Mouse (Mus musculus) neutrophil, adult 5-6 weeks (primary cell): ENCODE measurements at regions not wholly inside any gene's neighbourhood (a gene's known extent, or its start where the extent isn't known, plus 50 kb on each side); places are given as distances from the start of the nearest gene placed in this dataset.

Experiments used
- ATAC-seq: fragments of 151-379, 151-347 bp; 2 replicates; pipeline ENCODE4 v1.8.0; 2017; ENCODE audit warnings: mild to moderate bottlenecking, moderate TSS enrichment; ENCODE audit not compliant: insufficient number of reproducible peaks, poor library complexity, low FRiP score, severe bottlenecking; ENCODE audit errors: extremely low read depth

DNA sequence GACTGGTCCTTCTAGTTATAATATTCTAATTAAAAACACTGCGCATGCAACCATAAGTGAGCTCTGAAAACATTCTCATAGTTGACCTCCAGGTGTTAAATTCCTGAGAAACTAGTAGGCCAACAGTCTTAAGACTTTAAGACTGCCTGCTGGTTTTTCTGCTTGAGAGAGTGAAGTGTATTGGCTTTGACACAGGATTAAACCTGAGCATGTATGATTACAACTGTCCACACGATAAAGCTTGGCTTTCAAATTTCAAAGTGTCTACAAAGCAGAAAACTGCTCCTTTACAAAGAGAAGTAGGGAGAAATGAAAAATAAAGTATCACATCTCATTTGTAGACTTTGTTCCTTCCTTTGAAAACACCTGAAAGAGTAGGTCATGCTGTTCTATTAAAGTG, 157.7 kb upstream of the Usp25 start:
- ATAC-seq, result no peak

DNA sequence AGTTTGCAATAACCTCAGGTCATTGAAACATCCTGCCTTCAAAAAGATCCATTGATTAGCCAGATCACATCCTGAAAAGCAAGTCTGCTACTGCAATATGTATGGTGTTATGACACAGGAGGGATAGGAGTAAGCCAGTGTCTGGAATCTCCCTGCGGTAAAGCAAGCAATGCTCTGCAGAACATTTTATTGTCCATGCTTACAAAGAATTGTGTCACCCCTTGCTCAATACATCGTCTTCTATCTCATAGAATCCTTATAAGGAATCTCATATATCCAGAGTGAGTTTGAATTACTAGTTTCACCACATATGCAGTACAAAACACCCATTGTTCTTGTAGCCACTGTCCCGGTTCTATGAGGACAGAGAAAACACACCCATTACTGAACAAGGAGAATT, 162.1 kb upstream of the Usp25 start:
- no peak for ATAC-seq

DNA sequence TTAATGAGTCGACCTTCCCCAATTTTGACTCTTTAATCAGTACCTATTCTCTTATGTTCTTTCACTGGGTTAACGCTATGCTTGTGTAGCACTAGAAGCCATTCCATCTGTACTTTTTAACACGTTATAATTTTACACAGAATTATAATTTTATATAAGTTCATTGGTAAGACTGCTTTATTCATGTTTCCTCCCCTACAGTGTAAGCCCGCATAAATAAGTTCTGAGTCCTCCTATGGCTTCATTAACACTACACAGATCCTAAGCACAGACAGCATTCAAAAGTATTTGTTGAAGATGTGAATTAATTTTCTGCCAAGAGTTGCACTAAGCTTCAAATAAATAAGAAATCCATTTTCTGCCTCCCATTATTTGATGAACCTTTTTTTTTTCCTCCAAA, 176.1 kb upstream of the Usp25 start:
- ATAC-seq, result no peak

DNA sequence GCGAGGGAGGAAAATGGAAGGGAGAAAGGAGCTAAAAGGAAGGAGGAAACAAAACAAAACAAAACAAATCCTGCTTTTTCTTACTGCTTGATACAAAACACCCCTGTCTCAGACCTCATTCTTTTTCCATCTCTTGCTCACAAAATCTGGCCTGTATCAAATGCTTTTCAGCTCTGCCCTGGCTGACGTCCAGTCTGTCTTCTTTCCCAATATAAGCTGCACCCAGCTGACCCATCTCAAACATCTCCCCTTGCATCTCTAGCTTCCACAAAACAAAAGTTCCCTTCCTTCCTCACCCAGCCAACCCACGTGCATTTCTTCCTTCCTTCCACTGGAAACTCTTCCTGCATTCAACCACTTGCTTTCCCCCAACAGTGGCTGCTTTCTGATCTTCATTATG, 183.1 kb upstream of the Usp25 start:
- ATAC-seq, result no peak

DNA sequence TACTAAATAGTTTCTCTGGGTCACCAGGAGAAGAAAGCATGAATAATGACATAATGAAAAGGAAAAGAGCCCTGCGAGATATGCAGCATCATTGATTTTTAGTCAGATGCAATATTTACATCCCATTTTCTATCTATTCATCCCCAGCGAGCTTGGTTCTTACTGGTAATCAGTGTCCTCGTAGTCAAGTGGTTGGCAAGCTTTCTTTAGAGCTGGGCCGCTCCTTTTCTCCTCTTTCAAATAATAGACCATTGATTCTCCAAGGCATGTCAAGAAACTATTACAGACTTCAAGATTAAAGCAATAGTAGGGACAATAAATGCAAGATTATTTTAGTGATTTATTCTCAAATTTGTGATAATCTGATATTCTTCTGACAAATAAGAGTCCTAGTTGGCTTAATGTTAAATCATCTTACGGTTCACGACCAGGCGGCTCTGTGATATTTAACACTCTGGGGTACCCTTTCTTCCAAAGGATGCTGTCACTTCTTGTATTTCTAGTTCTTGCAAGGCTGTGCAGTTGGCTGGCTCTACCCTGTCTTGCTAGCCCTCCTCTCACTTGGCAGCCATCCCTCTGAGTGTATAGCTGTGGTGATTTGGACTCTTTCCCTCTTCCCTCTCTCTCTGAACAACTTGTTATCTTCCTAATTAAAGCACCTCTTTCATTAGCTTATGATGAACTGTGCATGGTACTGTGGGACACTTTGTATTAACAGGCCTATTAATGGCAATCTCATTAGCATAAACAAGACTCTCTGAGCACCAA, 185.6 kb upstream of the Usp25 start:
- no peak for ATAC-seq

DNA sequence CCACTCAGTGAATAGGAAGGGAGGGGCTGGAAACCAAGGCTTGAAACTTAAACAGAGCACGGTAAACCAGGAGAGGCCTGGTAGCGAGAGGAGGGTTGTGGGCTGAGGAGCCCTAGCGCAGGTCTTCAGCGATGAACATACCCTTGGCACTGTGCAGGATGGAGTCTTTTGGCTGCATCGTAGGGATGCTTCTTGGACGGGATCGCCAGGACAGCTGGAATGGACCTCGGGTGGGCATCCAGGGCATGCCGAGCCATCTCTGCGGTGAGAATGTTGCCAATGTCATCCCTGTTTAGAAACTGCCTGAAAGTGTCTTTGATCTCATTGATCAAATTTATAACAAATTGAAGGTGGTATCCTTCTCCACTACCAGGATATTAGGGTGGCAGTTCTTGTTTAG, 192.2 kb upstream of the Usp25 start:
- no peak for ATAC-seq

DNA sequence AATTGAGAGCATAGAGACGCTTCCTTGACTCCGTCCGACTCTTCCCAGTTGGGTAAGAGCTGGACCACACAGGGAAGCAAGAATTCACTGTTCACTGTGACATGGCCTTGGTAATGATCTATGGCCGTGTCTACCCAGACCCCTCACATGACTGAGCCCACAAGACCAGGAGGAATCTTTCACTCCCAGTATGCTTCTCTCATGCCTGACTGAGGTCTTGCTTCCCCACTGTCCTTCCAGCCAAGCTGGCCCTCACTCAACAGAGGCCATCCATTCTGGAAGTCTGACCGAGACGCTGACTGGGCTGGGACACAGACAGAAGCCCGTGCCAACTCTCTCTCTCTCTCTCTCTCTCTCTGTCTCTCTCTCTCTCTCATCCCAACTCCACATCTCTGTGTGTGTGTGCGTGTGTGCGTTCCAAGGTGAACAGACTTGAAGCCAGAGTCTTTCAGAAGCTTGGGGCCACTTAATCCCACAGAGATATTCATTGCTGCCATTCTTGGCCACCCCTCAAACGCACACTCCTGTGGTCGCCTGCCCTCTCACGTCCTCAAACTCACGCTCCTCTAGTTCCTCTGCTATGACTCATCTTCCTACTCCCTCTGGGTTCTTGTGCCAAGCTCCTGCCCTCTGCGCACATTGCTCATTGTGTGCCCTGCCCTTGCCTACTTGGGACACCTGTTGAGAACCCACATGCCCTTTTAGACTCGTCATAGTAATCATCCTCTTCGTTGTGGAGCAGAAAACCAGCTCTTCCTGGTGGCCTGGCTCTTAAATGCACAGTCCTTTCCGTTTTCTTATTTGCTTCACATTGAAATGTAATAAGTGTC, 197.2 kb upstream of the Usp25 start:
- no peak for ATAC-seq

DNA sequence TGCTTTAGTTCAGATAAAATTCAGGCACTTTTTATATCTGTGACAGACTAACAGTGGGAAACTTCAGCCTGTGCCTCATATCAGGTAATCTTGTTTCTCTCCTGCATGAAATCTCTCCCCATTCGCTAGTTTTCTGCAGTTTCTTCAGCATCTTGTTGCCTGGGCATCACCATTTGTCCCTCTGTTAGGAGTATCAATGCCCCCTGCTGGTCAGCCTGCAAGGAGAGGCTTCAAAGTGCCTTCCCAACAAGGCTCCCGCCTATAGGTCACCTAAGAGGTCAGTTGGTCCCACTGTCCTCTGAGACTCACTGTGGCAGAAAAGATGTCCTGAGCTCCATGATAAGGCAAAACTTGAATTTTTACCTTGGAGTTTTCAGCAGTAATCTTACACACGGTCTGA, 209.8 kb upstream of the Usp25 start:
- ATAC-seq, result no peak

DNA sequence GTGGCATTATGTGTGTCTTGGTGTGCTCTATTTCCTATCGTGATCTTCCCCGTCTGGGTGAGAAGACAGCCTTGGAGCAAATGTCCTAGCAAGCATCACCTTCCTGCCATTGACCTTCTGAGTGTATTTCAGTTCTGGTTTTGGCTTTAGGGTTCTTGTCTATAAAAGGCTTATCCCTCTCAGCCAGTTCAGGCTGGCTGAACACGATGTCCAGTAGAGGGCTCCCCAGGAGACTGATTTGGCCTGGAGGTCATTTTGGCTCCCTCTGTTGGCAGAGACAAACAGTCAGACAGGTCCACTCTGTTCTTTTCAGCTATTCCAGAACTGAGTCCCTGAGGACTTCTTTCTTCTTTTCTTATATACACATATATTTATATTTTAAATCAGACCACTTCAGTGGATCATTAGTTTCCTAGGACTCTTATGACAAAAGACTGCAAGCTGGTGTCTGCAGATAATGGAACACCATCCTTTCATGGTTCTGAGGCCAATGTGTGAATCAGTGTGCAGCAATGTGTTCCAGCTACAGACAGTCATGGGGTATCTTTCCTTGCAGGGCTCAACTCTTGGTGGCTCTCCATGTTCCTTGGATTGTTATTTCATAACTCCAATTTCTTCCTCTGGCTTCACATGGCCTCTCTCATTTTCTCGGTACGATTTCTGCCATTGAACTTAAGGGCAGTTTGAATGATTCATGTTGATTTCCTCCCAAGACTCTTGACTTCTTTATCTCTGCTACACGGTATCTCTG, 226.9 kb upstream of the Usp25 start:
- peak; percentile 64; the same call in 1 of the 2 replicates for ATAC-seq

DNA sequence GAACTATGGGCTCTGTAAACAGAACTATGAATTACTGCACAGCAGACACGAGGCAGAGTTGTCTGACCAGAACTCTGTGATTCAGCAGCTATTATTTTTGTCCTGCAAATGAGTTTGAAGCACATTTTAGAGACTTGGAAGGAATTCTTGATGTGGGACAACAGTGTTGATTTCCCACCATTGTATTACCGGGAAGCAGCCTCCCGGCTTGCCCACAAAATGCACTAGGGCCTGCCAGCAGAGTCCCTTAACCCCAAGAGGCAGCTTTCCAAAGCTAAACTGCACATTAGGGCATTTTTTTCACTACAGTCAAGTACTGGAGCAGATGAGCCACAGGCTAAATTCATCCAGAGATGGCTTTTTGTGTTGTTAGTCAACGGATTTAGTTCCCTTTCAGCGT, 230.8 kb upstream of the Usp25 start:
- ATAC-seq, result no peak

DNA sequence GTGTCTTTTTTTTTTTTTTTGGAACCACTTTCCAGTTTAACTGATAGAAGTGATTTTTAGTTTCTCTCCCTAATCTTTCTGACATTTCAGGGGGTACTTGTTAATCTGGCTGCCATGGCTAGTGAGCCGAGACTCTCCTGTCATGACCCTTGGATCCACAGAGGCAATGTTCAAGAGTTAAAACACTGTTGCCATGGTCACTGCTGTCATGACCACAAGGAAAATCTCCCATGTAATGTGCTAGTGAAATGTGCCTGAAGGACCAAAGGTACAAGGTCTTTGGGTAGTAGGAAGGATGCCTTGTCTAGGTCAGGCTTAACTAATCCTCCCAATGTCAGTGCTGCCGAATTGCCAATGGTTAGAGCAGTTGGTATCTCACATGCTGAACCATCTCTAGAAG, 237.7 kb upstream of the Usp25 start:
- ATAC-seq, result no peak

DNA sequence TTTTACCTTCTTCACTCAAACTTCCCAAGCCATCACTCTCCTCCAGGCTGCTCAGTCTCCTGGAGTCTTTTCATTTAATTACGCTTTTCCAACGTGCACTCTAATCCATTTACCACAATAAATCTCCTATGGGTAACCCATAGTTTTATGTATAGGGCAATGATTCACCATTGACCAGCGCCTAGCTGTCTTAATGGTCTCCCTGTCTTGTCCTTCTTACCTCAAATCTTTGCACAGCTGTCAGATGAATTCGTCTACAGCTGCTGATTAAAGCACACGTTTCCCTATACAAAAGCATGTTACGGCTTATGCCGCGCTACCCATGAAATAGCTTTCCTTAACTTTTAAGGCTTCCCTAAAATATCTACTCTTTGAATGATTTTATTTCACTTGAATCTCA, 239.5 kb upstream of the Usp25 start:
- no peak for ATAC-seq

DNA sequence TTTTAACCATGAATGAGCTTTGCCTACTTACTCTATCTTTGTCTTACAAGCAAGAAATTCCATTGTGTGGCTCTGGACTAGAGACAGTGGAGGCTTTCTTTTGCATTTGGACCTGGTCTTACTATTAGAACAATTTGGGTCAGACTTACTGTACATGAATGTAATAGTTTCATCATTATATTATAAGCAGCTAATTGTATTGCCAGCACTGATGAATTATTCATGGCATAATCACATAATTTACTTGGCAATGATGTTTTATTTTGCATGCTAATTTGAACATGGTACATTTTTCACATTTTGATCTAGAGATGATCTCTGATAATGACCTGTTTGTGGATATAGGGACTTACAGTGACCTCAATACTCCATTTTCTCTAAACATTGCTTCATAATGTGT, 240.0 kb upstream of the Usp25 start:
- ATAC-seq, result no peak

DNA sequence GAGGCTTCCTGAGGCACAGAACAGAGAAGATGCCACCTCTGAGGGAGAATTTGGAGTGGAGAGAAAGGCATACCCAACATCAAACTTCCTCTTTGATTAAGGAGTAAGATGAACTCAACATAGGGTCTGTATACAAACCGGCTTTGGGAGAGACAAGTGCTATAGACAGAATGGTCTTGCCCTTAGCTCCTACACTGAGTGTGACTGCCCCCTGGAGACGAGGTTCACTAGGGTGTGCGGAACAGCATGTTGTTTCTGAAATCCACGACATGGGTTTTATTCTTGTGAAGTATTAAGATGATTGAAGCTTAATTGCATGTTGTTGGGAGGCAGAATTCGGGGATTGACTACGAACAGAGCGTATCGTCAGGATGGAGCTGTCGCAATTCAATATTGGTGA, 244.9 kb upstream of the Usp25 start:
- peak; percentile 84; the same call in 1 of the 2 replicates for ATAC-seq

DNA sequence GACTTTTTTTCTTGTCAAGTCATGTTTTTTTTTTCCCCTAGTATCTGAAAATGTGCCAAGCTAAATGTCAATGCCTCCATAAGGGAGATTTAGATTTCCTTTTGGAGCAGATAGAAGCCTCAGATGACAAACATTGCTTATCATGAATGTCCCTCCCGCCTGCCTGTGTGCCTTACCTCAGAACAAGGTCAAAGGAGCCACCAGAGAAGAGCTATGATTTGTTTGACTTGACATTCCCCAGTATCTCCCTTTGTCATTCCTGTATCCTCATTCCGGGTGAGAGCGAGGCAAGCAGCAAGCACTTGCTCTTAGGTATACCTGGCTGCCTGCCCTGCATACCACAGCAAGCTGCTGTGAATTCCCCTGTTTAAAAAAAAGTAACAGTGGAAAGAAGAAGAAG, 246.9 kb upstream of the Usp25 start:
- ATAC-seq, result no peak

DNA sequence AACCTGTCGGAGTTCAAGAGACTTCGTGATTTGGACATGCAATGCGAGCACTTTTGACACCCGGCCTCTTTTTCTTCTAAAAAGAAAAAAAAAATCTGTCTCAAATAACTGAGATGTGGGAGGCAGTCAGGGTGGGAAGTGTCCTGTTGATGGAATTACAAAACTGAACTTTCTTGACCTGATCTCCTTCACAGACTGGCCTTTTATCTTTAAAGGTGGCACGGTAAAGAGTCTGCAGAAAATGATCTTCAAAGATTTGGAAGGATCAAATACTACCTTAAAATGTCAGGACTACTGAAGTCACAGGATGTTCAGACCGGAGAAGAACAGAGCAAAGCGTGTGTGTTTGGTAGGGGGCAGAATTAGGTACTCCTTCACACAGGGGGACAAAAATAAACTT, 248.0 kb upstream of the Usp25 start:
- ATAC-seq, result no peak

DNA sequence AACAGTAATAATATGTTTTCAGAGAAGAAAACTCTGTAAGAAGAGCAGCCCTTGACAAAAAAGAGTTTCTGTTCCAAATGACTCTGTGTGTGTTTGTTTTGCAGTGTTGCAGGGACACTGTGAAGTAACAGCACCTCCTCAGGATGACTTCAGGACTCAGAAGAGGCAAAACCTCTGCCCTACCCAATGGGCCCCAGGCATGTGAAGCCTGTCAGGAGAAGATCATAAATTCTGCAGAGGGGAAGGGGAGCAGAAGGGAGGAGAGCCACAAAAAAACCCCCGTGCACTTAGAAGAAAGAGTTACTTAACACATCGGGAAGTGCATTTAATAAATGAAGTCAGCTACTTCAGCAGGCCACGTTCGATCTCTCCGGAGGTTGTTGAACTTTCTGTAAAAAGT, 248.5 kb upstream of the Usp25 start:
- no peak for ATAC-seq

DNA sequence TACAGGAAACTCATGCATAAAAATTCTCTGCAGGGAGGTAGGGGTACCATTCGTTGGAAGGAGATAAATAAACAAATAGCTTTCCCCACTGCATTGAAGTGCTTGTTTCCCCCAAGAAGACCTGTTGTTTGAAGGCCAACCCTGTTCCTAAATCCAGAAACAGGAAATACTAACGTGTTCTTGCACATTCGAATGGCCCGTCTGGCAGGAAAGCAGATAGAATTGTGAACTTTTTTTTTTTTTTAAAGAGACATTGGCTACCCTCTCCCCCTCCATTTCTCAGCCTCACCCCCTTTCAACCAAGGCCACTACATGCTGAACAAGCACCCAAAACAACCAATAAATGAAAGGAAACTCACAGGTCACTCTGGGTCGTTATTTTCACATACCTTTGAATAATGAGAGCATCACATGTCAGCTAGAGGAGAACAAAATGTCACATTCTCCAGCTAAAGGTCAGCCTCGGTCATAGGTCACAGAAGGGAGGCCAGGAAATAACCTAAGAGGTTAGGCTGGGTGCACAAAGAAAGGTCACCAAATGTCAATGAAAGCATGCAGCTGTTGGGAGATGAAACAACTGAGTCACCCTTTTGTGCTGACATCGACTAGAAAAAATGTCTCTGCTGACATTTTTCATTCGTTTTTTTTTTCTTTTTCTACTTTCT, 250.8 kb upstream of the Usp25 start:
- ATAC-seq, result no peak

DNA sequence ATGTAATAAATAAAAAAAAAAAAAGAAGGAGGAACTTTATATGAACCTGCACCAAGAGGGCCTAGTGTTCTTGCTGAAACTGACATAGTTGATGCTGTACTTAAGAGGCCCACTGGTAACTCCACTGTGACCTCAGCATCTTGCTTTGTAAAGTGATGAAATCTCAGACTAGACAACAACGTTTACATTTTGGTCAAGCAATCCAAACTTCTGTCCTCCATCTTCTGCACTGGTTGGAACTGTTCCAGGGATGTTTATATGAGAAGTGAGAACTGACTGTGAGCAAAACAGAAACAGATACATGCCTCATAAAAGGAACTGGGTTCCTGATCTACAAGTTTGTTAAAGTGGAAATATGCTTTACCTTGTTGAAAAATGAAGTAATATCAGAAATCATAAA, 251.7 kb upstream of the Usp25 start:
- no peak for ATAC-seq
